Mouse (Mus musculus) cortical plate, adult 2 months (tissue): Measurements from ENCODE around the gene Ier5l. TPM values are rescaled to one million over a fixed set of nuclear protein-coding genes. Genes with fewer than 3 reads are reported as not detected.

ENCODE experiments used
- H3K27ac ChIP-seq: fragments of 200-500 bp; 2 replicates; pipeline ENCODE4 v1.5.1; 2012; ENCODE audit warnings: low read length, control low read depth, inconsistent platforms; ENCODE audit not compliant: insufficient read depth
- H3K4me1 ChIP-seq: fragments of 200-500 bp; 2 replicates; pipeline ENCODE4 v1.6.1; 2011; ENCODE audit warnings: low read length; ENCODE audit not compliant: control insufficient read depth, insufficient read depth
- H3K4me3 ChIP-seq: fragments of 200-500 bp; 2 replicates; pipeline ENCODE4 v1.5.1; 2011; ENCODE audit warnings: mild to moderate bottlenecking, low read length, control low read depth; ENCODE audit not compliant: insufficient read depth
- CTCF ChIP-seq: fragments of 200-500 bp; IDR thresholded peaks from 2 replicates; pipeline ENCODE4 v1.5.1; 2011; ENCODE audit warnings: mild to moderate bottlenecking, control low read depth, low read length; ENCODE audit not compliant: insufficient read depth; ENCODE audit errors: extremely low read depth
- POLR2A ChIP-seq: fragments of 200-500 bp; IDR thresholded peaks from 2 replicates; pipeline ENCODE4 v1.6.1; 2011; ENCODE audit warnings: mild to moderate bottlenecking, low read length, control low read depth; ENCODE audit not compliant: insufficient read depth; ENCODE audit errors: extremely low read depth
- polyA plus RNA-seq: library from polyadenylated mRNA; depleted of rRNA; stranded (reverse); fragments of >200 nt; gene quantifications from 2 replicates; pipeline ENCODE4 v1.2.3, GENCODE M21; 2012

The Ier5l gene
- polyA plus RNA-seq, 1 experiment: 22.1 TPM

DNA sequence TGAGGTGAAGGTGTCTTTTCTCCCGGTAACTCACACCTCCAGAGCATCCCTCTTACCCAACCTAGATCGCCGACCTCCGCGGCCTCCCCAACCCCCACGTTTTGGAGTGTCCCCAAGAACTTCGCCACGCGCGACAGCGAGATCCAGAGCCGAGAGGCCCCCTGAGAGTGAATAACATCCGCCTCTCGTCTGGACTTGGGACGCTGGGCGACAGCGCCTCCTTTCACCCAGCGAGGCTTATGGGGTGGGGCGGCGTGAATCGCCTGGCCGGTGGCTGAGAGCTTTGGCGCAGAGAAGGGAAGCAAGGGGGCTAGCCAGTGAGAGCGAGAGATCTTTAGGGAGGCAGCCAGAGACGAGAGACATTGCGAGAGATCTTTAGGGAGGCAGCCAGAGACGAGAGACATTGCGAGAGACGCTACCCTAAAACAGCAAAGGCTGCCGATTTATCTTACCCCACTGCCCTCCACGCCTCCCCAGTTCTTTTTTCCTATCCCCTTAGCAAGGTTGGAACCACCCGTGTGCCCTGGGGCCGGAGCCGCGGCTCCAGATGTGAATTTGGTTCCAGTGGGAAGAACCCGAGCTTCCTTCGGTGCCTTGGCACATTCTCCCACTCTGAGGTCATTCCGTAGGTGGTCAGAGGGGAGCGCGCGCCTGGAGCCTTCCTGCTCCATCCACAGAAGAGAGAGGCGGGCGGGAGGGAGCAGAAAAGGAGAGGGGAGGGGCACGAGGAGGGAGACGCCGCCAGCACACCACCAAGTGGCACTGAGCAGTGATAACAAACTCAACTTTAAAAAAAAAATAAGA is 3.7 kb downstream of the Ier5l start:
- TF ChIP-seq CTCF: no peak
- TF ChIP-seq POLR2A: 0 out of 2 replicates have a peak, but pooled peaks have one; percentile 6
- Histone ChIP-seq H3K4me3 (peak overlapping the region; percentile 58), H3K4me1 (no peaks in the 10 kb centered on the region), H3K27ac (peak overlapping the region; percentile 97)

DNA sequence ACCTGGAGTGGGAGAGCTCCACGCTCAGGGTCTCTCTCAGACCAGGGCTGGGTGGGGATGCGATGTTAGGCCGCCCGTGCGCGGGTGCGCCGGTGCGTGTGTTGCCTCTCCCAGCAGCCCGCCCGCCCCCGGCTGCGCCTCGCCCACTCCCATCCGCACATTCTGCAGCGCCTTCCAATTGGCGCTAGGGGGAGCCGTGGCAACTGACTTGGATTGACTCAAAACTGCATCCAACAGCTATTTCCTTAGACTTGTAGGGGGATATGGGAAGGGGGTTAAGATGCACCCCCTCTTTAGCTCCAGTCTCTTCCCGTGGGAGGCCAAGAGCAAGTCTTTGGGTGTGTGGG is 4.2 kb downstream of the Ier5l start:
- Histone ChIP-seq H3K27ac (peak overlapping the region; percentile 97), H3K4me1 (no peaks in the 10 kb centered on the region), H3K4me3 (peak overlapping the region; percentile 58)
- TF ChIP-seq CTCF (peak; percentile 87), POLR2A (no peak)

DNA sequence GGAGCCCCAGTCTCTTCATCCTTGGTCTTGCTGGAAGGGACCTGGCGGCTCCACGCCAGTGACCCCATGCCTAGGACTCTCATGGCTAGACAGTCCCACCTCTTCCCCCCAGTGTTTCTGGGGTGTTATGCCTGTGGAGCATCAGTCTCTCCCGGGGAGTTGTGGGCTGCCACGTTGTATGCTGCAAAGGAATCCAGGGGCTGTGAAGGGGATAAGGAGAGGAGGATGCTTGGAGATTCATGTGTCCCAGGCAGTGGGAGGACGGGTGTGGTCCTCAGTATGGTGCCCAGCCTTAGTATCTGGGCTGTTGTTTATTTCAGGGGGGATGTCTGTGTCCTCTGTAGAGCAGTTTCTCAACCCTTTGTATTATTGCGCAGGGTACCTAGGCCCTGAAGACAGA is 5.0 kb downstream of the Ier5l start:
- TF ChIP-seq POLR2A (no peak), CTCF (no peak)
- H3K4me1 ChIP-seq: no peaks in the 10 kb centered on the region
- no peak overlapping the region for H3K4me3 ChIP-seq
- 0 out of 2 replicates have a peak overlapping the region, but pooled peaks have one; percentile 75 for H3K27ac ChIP-seq

DNA sequence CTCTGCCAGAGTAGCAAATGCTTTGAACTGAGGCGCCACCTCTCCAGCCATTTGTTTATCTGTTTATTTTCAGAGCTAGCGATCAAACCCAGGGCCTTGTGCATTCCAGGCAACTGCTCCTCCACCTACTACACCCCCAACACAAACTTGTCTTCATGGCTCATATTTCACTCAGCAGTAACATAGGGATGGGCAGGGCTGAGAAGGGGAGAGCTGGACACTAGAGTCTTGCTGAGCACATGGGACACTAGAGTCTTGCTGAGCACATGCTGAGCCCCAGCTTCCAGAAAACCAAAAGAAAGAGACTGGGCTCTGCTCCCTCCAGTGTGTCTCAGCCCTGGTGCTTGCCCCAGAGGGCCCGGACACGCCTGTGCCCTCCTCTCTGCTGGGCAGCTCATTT is 7.2 kb downstream of the Ier5l start:
- TF ChIP-seq CTCF (no peak), POLR2A (no peak)
- Histone ChIP-seq H3K4me3 (no peak overlapping the region), H3K4me1 (no peaks in the 10 kb centered on the region), H3K27ac (no peak overlapping the region)

DNA sequence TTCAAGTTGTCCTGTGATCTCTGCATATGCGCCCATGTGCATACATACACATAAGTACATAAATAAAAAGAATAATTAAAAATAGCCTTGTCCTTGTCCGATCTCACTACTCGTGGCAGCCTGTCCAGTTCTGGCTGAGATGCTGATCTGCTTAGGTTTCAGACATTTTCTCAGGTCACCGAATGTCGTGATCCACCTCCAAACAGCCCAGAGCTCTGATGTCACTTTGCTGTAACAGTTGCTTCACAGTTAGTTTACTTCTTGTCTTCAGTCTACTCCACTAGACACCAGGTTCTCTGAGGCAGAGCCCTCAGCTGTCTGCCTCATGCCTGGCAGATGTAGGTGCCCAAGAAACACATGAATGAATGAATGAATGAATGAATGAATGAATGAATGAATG is 9.6 kb downstream of the Ier5l start:
- no peak overlapping the region for H3K27ac ChIP-seq
- TF ChIP-seq POLR2A: no peak
- no peak for TF ChIP-seq CTCF
- H3K4me1 ChIP-seq: no peaks in the 10 kb centered on the region
- H3K4me3 ChIP-seq: peak overlapping the region; percentile 37

DNA sequence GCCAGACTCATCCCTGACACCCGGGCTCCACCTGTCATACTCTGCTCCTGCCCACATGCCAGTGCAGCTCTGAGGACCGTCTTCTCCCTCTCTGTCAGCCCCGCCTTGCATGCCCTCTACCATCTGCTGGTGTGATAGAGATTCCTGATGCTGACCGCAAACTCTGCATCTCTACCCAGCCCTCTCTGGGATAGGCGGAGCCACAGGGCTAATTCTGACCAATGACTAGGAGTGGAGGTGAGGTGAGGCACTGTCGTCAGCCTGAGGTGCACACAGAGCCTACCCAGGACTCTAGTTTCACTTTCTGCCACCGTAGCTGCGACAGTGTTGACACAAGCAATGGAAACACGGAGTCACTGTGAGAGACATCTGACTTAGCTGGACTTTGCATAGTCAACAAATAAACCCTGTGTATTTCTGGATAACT is 10.1 kb downstream of the Ier5l start:
- peak overlapping the region; percentile 37 for H3K4me3 ChIP-seq
- H3K27ac ChIP-seq: no peak overlapping the region
- TF ChIP-seq CTCF: no peak
- TF ChIP-seq POLR2A: peak; percentile 80; the same call in 1 of the 2 replicates

DNA sequence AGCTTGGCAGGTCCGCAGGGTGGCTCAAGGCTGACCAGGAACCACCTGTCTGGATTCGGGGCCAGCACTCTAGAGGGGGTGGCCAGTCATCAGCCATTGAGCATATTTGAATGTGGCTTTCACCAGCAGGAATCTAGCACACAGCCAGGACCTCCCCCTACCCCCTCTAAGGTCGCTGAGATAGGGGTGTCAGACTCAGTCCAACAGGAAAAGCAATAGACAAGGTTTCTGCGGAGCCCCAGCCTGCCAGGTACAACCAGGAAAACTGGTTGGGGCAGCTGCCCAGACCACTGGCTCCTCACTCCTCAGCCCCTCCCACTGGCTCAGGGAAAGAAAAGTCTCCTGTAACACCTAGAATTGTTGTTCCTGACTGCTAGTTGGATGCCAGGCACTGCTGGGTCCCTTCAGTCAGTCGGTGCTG is 10.7 kb downstream of the Ier5l start:
- H3K4me1 ChIP-seq: no peaks in the 10 kb centered on the region
- no peak overlapping the region for H3K27ac ChIP-seq
- peak overlapping the region; percentile 37 for H3K4me3 ChIP-seq
- no peak for TF ChIP-seq CTCF
- no peak for TF ChIP-seq POLR2A

More for the DNA sequence above, 10.1 kb downstream of the Ier5l start:
- no peaks in the 10 kb centered on the region for H3K4me1 ChIP-seq

DNA sequence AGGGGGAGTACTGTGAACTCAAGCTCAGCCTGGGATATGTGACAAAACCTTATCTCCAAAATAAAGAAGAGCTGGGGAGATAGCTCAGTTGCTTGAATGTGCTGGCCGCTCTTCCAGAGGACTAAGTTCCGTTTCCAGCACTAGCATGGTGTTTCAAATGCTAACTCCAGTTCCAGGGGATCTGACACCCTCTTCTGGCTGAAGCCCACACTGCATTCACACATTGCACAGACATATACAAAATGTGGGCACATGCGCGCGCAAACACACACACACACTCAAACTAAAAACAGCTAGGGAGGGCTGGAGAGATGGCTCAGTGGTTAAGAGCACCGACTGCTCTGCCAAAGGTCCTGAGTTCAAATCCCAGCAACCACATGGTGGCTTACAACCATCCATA is 14.8 kb downstream of the Ier5l start:
- TF ChIP-seq CTCF (no peak), POLR2A (no peak)
- H3K4me1 ChIP-seq: no peaks in the 10 kb centered on the region
- no peak overlapping the region for H3K4me3 ChIP-seq
- no peak overlapping the region for H3K27ac ChIP-seq

DNA sequence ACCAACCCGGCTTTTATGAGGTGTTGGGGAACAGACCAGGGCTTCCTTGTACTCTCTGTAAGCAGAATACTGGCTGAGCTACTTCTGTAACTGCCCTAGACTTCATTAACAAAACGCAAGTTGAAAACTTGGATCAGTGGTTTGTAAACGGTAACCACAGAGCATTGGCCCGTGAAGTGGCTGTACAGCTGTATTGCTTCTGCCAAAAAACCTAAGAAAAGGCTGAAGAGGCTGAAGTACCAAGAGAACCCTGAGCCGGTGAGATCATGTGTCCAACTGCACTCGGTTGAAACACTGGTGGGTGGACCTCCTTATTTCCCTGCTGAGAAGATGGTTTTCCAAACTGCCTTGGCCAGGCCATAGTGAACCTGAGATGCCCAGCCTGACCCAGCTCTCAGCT is 15.7 kb downstream of the Ier5l start:
- TF ChIP-seq POLR2A (no peak), CTCF (no peak)

More for the DNA sequence above, 15.7 kb downstream of the Ier5l start:
- H3K4me3 ChIP-seq: no peak overlapping the region
- no peak overlapping the region for H3K27ac ChIP-seq
- H3K4me1 ChIP-seq: no peaks in the 10 kb centered on the region
